Mouse (Mus musculus) small intestine, adult 2 months (tissue): ENCODE data around the gene Prkd1.

Source experiments
- CTCF ChIP-seq: fragments of 200-500 bp; IDR thresholded peaks from 2 replicates; pipeline ENCODE4 v1.5.1; 2012; ENCODE audit warnings: low read depth, mild to moderate bottlenecking, control low read depth, inconsistent platforms, low read length, moderate library complexity, mixed read lengths; ENCODE audit not compliant: insufficient replicate concordance, insufficient read length; ENCODE audit errors: extremely low read depth
- POLR2A ChIP-seq: fragments of 200-500 bp; IDR thresholded peaks from 2 replicates; pipeline ENCODE4 v1.6.1; 2012; ENCODE audit warnings: low read depth, mild to moderate bottlenecking, control low read depth, inconsistent platforms, low read length, moderate library complexity

GRCm38 (mm10) chr12:50352404-50352803 lies 296.5 kb downstream of the Prkd1 start:
- TF ChIP-seq CTCF (no peak), POLR2A (no peak)
